Mouse (Mus musculus) lung, embryonic 14.5 days (tissue): ENCODE data around the gene Grifin. TPM values are rescaled to one million over a fixed set of nuclear protein-coding genes. Genes with fewer than 3 reads are reported as not detected.
A peak's percentile ranks its signal among the peaks of the same experiment; 100 is the strongest.

Source experiments
- ATAC-seq: fragments of 200-750 bp; cut with Nextera tagmentation; 2 replicates; pipeline ENCODE4 v1.8.0; 2017; ENCODE audit warnings: mild to moderate bottlenecking, moderate TSS enrichment, moderate library complexity; ENCODE audit not compliant: insufficient read depth
- DNase-seq: peaks from one replicate; pipeline ENCODE4 v3.0.0-alpha.2; 2015
- H3K27ac ChIP-seq: fragments of 300-500 bp; sonication (generic); 2 replicates; pipeline ENCODE4 v1.5.1; 2014; ENCODE audit warnings: low read depth, mild to moderate bottlenecking, moderate library complexity
- H3K27me3 ChIP-seq: fragments of 300-500 bp; sonication (generic); 2 replicates; pipeline ENCODE4 v1.6.1; 2014; ENCODE audit warnings: low read length, control low read depth; ENCODE audit not compliant: insufficient read depth
- H3K36me3 ChIP-seq: fragments of 300-500 bp; sonication (generic); 2 replicates; pipeline ENCODE4 v1.6.1; 2014; ENCODE audit warnings: control low read depth; ENCODE audit not compliant: insufficient read depth
- H3K4me1 ChIP-seq: fragments of 300-500 bp; sonication (generic); 2 replicates; pipeline ENCODE4 v1.6.1; 2014; ENCODE audit warnings: antibody characterized with exemption, control low read depth; ENCODE audit not compliant: insufficient read depth
- H3K4me2 ChIP-seq: fragments of 300-500 bp; sonication (generic); 2 replicates; pipeline ENCODE4 v1.6.1; 2014; ENCODE audit warnings: mild to moderate bottlenecking
- H3K4me3 ChIP-seq: fragments of 300-500 bp; sonication (generic); 2 replicates; pipeline ENCODE4 v1.5.1; 2014; ENCODE audit warnings: low read depth, low read length
- H3K9ac ChIP-seq: fragments of 300-500 bp; sonication (generic); 2 replicates; pipeline ENCODE4 v1.6.1; 2014
- H3K9me3 ChIP-seq: fragments of 300-500 bp; sonication (generic); 2 replicates; pipeline ENCODE4 v1.6.1; 2016; ENCODE audit warnings: low read depth, low read length, control low read depth
- CTCF ChIP-seq: IDR thresholded peaks from 2 replicates; pipeline ENCODE4 v1.5.1; 2016; ENCODE audit warnings: antibody characterized with exemption, low read depth
- WGBS: fragments of 180-500 bp; shearing (Covaris S2); extraction: QIAGEN DNeasy Blood & Tissue Kit; methylation state at CpG from one replicate; pipeline ENCODE4 v1.1.7; 2014; 5-methylcytosine and 5-hydroxymethylcytosine counted together
- polyA plus RNA-seq: library from polyadenylated mRNA; unstranded; fragments of >200 nt; fragmentation: Nextera tagmentation; extraction: Ambion mirVana; gene quantifications from 2 replicates; pipeline ENCODE4 v1.2.1, GENCODE M21; 2014

Grifin gene
- polyA plus RNA-seq: not detected in 2 replicates

GRCm38 (mm10) chr5:140564896-140565295 lies at the start of gene Grifin:
Gene Grifin (minus strand): TSS chr5:140565071.
- whole genome bisulfite sequencing: 75% methylated on average over 4 of the region's 4 CpGs
- Histone ChIP-seq H3K9ac (no peak within 1 kb of the TSS), H3K36me3 (no peaks in the 10 kb centered on the region), H3K4me1 (peaks cover 9% of the 10 kb centered on the region), H3K27me3 (no peaks in the 10 kb centered on the region), H3K4me2 (no peak within 1 kb of the TSS), H3K4me3 (no peak within 1 kb of the TSS), H3K9me3 (no peaks in the 10 kb centered on the region), H3K27ac (no peak within 1 kb of the TSS; the same call in 1 of the 2 replicates)
- no peak for TF ChIP-seq CTCF
- DNase-seq (no peak), ATAC-seq (no peak; the same call in 1 of the 2 replicates)

- no peak overlapping the region for H3K4me3 ChIP-seq
- DNase-seq (no peak), ATAC-seq (no peak)
- WGBS: 89% methylated on average over 10 of the region's 10 CpGs
- no peak overlapping the region for H3K9ac ChIP-seq
- peaks cover 11% of the 10 kb centered on the region for H3K27me3 ChIP-seq
- peaks cover 27% of the 10 kb centered on the region for H3K36me3 ChIP-seq
- H3K4me1 ChIP-seq: peaks cover 18% of the 10 kb centered on the region
- TF ChIP-seq CTCF: no peak
- no peak overlapping the region for H3K4me2 ChIP-seq
- no peaks in the 10 kb centered on the region for H3K9me3 ChIP-seq
- no peak overlapping the region for H3K27ac ChIP-seq
Measured at GRCm38 (mm10) chr5:140614141-140614540, 49.3 kb upstream of the Grifin start.

- H3K4me2 ChIP-seq: peak overlapping the region; percentile 81
- ATAC-seq (no peak), DNase-seq (no peak)
- H3K4me3 ChIP-seq: peak overlapping the region; percentile 60
- H3K36me3 ChIP-seq: peaks cover 27% of the 10 kb centered on the region
- H3K27me3 ChIP-seq: peaks cover 29% of the 10 kb centered on the region
- H3K9ac ChIP-seq: peak overlapping the region; percentile 56
- peaks cover 18% of the 10 kb centered on the region for H3K4me1 ChIP-seq
- TF ChIP-seq CTCF: no peak
- H3K27ac ChIP-seq: peak overlapping the region; percentile 98
- WGBS: 57% methylated on average over 17 of the region's 18 CpGs
- no peaks in the 10 kb centered on the region for H3K9me3 ChIP-seq
Measured at GRCm38 (mm10) chr5:140612191-140612590, 47.3 kb upstream of the Grifin start.

GRCm38 (mm10) chr5:140611611-140612185 lies 46.8 kb upstream of the Grifin start:
- Histone ChIP-seq H3K9me3 (no peaks in the 10 kb centered on the region), H3K9ac (peak overlapping the region; percentile 67), H3K36me3 (peaks cover 27% of the 10 kb centered on the region), H3K4me3 (peak overlapping the region; percentile 60), H3K27me3 (peaks cover 33% of the 10 kb centered on the region), H3K4me1 (peaks cover 18% of the 10 kb centered on the region), H3K27ac (peak overlapping the region; percentile 98), H3K4me2 (peak overlapping the region; percentile 81)
- 18% methylated on average over 15 of the region's 15 CpGs for WGBS
- ATAC-seq (peak; percentile 39), DNase-seq (no peak)
- no peak for TF ChIP-seq CTCF

- DNase-seq (peak; percentile 88), ATAC-seq (peak; percentile 61)
- Histone ChIP-seq H3K4me3 (peak overlapping the region; percentile 60), H3K27ac (peak overlapping the region; percentile 98), H3K9me3 (no peaks in the 10 kb centered on the region), H3K4me1 (peaks cover 23% of the 10 kb centered on the region), H3K27me3 (peaks cover 39% of the 10 kb centered on the region), H3K9ac (peak overlapping the region; percentile 67), H3K4me2 (peak overlapping the region; percentile 81), H3K36me3 (peaks cover 27% of the 10 kb centered on the region)
- WGBS: 11% methylated on average over 21 of the region's 21 CpGs
- no peak for TF ChIP-seq CTCF
Measured at GRCm38 (mm10) chr5:140611021-140611583, 46.2 kb upstream of the Grifin start.

GRCm38 (mm10) chr5:140610273-140611011 lies 45.6 kb upstream of the Grifin start:
- H3K27me3 ChIP-seq: peaks cover 44% of the 10 kb centered on the region
- 4% methylated on average over 30 of the region's 30 CpGs for WGBS
- no peak for TF ChIP-seq CTCF
- H3K4me1 ChIP-seq: peaks cover 25% of the 10 kb centered on the region
- DNase-seq (peak; percentile 81), ATAC-seq (peak; percentile 36)
- H3K9ac ChIP-seq: peak overlapping the region; percentile 67
- no peaks in the 10 kb centered on the region for H3K9me3 ChIP-seq
- H3K36me3 ChIP-seq: peaks cover 27% of the 10 kb centered on the region
- H3K4me2 ChIP-seq: peak overlapping the region; percentile 81
- peak overlapping the region; percentile 60 for H3K4me3 ChIP-seq
- H3K27ac ChIP-seq: peak overlapping the region; percentile 98
